Mouse (Mus musculus): ENCODE measurements at regions not wholly inside any gene's neighbourhood (a gene's known extent, or its start where the extent isn't known, plus 50 kb on each side); places are given as distances from the start of the nearest gene placed in this dataset.

- no peak for TF ChIP-seq GATA1 (IDR thresholded peaks at IDR 0.05; ENCODE audit: borderline replicate concordance, low read length)
- TF ChIP-seq GATA2 (IDR thresholded peaks at IDR 0.05; ENCODE audit: borderline replicate concordance, low read depth, low read length): no peak
- no peak for TF ChIP-seq POLR2AphosphoS5 (IDR thresholded peaks at IDR 0.05; ENCODE audit: insufficient replicate concordance, low read depth, low read length)
- TF ChIP-seq CTCF (IDR thresholded peaks at IDR 0.05; ENCODE audit: low read depth, low read length): no peak
- TF ChIP-seq TAL1 (conservative IDR thresholded peaks at IDR 0.05; ENCODE audit: low read depth, low read length): no peak
- Histone ChIP-seq H3K9me3 (replicated peaks) (no peaks in the 10 kb centered on the region), H3K4me3 (ENCODE audit: low read depth, low read length) (no peak overlapping the region), H3K4me1 (ENCODE audit: insufficient read depth, low read depth, low read length) (no peaks in the 10 kb centered on the region), H3K36me3 (replicated peaks) (no peaks in the 10 kb centered on the region), H3K27me3 (ENCODE audit: insufficient read depth, low read length) (no peaks in the 10 kb centered on the region)
- no peak for ATAC-seq (ENCODE audit: extremely low read depth, insufficient number of reproducible peaks, low FRiP score, poor library complexity, severe bottlenecking)
- DNase-seq (ENCODE audit: low spot score): no peak
Observed at GRCm38 (mm10) chr14:74397202-74397601, 243.4 kb upstream of the Htr2a start.

- TF ChIP-seq CTCF (IDR thresholded peaks at IDR 0.05; ENCODE audit: low read depth, low read length) (no peak), GATA1 (IDR thresholded peaks at IDR 0.05; ENCODE audit: borderline replicate concordance, low read length) (no peak), GATA2 (IDR thresholded peaks at IDR 0.05; ENCODE audit: borderline replicate concordance, low read depth, low read length) (no peak), POLR2AphosphoS5 (IDR thresholded peaks at IDR 0.05; ENCODE audit: insufficient replicate concordance, low read depth, low read length) (no peak), TAL1 (conservative IDR thresholded peaks at IDR 0.05; ENCODE audit: low read depth, low read length) (no peak)
- ATAC-seq (ENCODE audit: extremely low read depth, insufficient number of reproducible peaks, low FRiP score, poor library complexity, severe bottlenecking): no peak
- H3K4me3 ChIP-seq (ENCODE audit: low read depth, low read length): no peak overlapping the region
- DNase-seq (ENCODE audit: low spot score): no peak
- H3K27me3 ChIP-seq (ENCODE audit: insufficient read depth, low read length): no peaks in the 10 kb centered on the region
- H3K4me1 ChIP-seq (ENCODE audit: insufficient read depth, low read depth, low read length): no peaks in the 10 kb centered on the region
- H3K9me3 ChIP-seq (replicated peaks): no peaks in the 10 kb centered on the region
- H3K36me3 ChIP-seq (replicated peaks): no peaks in the 10 kb centered on the region
Observed at GRCm38 (mm10) chr14:74409441-74409840, 231.2 kb upstream of the Htr2a start.

- no peak for TF ChIP-seq POLR2AphosphoS5 (IDR thresholded peaks at IDR 0.05; ENCODE audit: insufficient replicate concordance, low read depth, low read length)
- no peak for TF ChIP-seq CTCF (IDR thresholded peaks at IDR 0.05; ENCODE audit: low read depth, low read length)
- TF ChIP-seq GATA1 (IDR thresholded peaks at IDR 0.05; ENCODE audit: borderline replicate concordance, low read length): no peak
- no peak for TF ChIP-seq TAL1 (conservative IDR thresholded peaks at IDR 0.05; ENCODE audit: low read depth, low read length)
- DNase-seq (ENCODE audit: low spot score) (no peak), ATAC-seq (ENCODE audit: extremely low read depth, insufficient number of reproducible peaks, low FRiP score, poor library complexity, severe bottlenecking) (no peak)
- Histone ChIP-seq H3K4me1 (ENCODE audit: insufficient read depth, low read depth, low read length) (no peaks in the 10 kb centered on the region), H3K4me3 (ENCODE audit: low read depth, low read length) (no peak overlapping the region), H3K36me3 (replicated peaks) (no peaks in the 10 kb centered on the region), H3K9me3 (replicated peaks) (no peaks in the 10 kb centered on the region), H3K27me3 (ENCODE audit: insufficient read depth, low read length) (no peaks in the 10 kb centered on the region)
Observed at GRCm38 (mm10) chr14:74428226-74428625, 212.4 kb upstream of the Htr2a start.

GRCm38 (mm10) chr14:74464027-74464682 lies 176.5 kb upstream of the Htr2a start:
- no peaks in the 10 kb centered on the region for H3K36me3 ChIP-seq (replicated peaks)
- H3K4me3 ChIP-seq (ENCODE audit: low read depth, low read length): no peak overlapping the region
- DNase-seq (ENCODE audit: low spot score): no peak
- no peak for ATAC-seq (ENCODE audit: extremely low read depth, insufficient number of reproducible peaks, low FRiP score, poor library complexity, severe bottlenecking)
- H3K4me1 ChIP-seq (ENCODE audit: insufficient read depth, low read depth, low read length): no peaks in the 10 kb centered on the region
- no peak for TF ChIP-seq CTCF (IDR thresholded peaks at IDR 0.05; ENCODE audit: low read depth, low read length)
- TF ChIP-seq POLR2AphosphoS5 (IDR thresholded peaks at IDR 0.05; ENCODE audit: insufficient replicate concordance, low read depth, low read length): no peak
- no peak for TF ChIP-seq GATA1 (IDR thresholded peaks at IDR 0.05; ENCODE audit: borderline replicate concordance, low read length)
- H3K27me3 ChIP-seq (ENCODE audit: insufficient read depth, low read length): no peaks in the 10 kb centered on the region
- H3K9me3 ChIP-seq (replicated peaks): no peaks in the 10 kb centered on the region

- Histone ChIP-seq H3K9me3 (replicated peaks) (no peaks in the 10 kb centered on the region), H3K27me3 (ENCODE audit: insufficient read depth, low read length) (no peaks in the 10 kb centered on the region), H3K4me3 (ENCODE audit: low read depth, low read length) (no peak overlapping the region), H3K4me1 (ENCODE audit: insufficient read depth, low read depth, low read length) (no peaks in the 10 kb centered on the region), H3K36me3 (replicated peaks) (no peaks in the 10 kb centered on the region)
- no peak for TF ChIP-seq POLR2AphosphoS5 (IDR thresholded peaks at IDR 0.05; ENCODE audit: insufficient replicate concordance, low read depth, low read length)
- no peak for TF ChIP-seq GATA1 (IDR thresholded peaks at IDR 0.05; ENCODE audit: borderline replicate concordance, low read length)
- TF ChIP-seq TAL1 (conservative IDR thresholded peaks at IDR 0.05; ENCODE audit: low read depth, low read length): no peak
- DNase-seq (ENCODE audit: low spot score) (no peak), ATAC-seq (ENCODE audit: extremely low read depth, insufficient number of reproducible peaks, low FRiP score, poor library complexity, severe bottlenecking) (no peak)
Observed at GRCm38 (mm10) chr14:74495504-74495903, 145.1 kb upstream of the Htr2a start.

- no peak for DNase-seq (ENCODE audit: low spot score)
- H3K36me3 ChIP-seq (replicated peaks): no peaks in the 10 kb centered on the region
- no peaks in the 10 kb centered on the region for H3K4me1 ChIP-seq (ENCODE audit: insufficient read depth, low read depth, low read length)
- no peaks in the 10 kb centered on the region for H3K9me3 ChIP-seq (replicated peaks)
- TF ChIP-seq GATA2 (IDR thresholded peaks at IDR 0.05; ENCODE audit: borderline replicate concordance, low read depth, low read length) (no peak), TAL1 (conservative IDR thresholded peaks at IDR 0.05; ENCODE audit: low read depth, low read length) (no peak), CTCF (IDR thresholded peaks at IDR 0.05; ENCODE audit: low read depth, low read length) (no peak), POLR2AphosphoS5 (IDR thresholded peaks at IDR 0.05; ENCODE audit: insufficient replicate concordance, low read depth, low read length) (no peak), GATA1 (IDR thresholded peaks at IDR 0.05; ENCODE audit: borderline replicate concordance, low read length) (no peak)
- no peak for ATAC-seq (ENCODE audit: extremely low read depth, insufficient number of reproducible peaks, low FRiP score, poor library complexity, severe bottlenecking)
- no peak overlapping the region for H3K4me3 ChIP-seq (ENCODE audit: low read depth, low read length)
- H3K27me3 ChIP-seq (ENCODE audit: insufficient read depth, low read length): no peaks in the 10 kb centered on the region
Observed at GRCm38 (mm10) chr14:74511521-74511920, 129.1 kb upstream of the Htr2a start.

Measured in G1E (cell line).